7 mouse cellular contexts compared by ENCODE assay signal in the genomic region with DNA sequence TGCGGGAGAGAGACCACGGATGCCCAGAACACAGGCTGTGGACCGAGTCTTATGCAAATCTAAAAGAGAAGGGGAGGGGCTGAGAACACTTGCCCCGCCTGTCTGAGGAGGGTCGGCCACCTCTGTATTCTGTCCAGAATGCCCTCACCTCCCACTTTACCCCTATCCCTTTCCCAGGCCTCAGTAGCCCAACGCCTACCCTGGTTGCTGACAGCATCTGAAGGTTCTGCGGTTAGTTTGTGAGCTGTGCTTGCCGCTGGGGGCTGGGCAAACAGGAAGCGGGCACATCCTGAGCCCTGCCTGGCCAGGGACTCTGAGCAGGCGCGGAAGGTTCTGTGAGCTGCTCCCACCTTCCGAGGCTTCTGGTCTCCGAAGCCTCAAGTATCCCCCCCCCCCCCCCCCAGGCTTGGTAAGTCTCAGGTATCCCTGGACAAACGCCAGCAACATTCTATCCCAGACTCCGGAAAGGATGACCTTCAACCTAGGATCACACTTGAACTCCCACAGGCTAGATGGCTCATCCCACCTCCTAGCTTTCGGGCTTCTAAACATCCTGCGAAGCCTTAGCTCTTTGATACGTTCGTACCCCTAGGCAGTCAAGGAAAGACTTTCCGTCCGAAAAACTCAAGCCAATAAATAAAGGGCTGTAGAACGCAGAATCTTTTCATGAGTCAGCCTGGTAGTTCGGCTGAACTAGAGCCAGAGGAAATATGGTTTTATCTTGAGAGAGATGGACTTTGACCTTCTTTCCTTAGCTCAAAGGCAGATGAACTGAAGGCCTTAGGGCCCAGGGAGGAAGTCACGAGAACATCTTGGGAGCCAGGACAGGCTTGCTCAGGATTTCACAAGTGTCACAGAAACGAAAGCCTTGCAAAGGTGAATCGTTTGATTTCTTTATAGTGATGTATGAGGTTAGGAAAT. TPM values are rescaled to one million over a fixed set of nuclear protein-coding genes. Genes with fewer than 3 reads are reported as not detected.
DNase-seq lines count a peak whose midpoint lies in the region; ATAC-seq and TF ChIP-seq lines count a peak whose summit lies in the region.

No protein-coding gene starts in this region.

- H3K4me1 ChIP-seq in intestine, embryonic 14.5 days (replicated peaks; ENCODE audit: control insufficient read depth, insufficient read depth, low read length) = no peaks in the 10 kb centered on the region
- peaks cover 31% of the 10 kb centered on the region for H3K4me1 ChIP-seq in liver, embryonic 15.5 days (replicated peaks)
- H3K4me1 ChIP-seq in small intestine, adult 2 months (ENCODE audit: control insufficient read depth, insufficient read depth, insufficient read length, low read length) = peaks cover 20% of the 10 kb centered on the region; the same call in 1 of the 2 replicates
- H3K4me1 ChIP-seq in forebrain, embryonic 15.5 days = peaks cover 9% of the 10 kb centered on the region

- H3K27ac ChIP-seq in intestine, embryonic 14.5 days (ENCODE audit: low read depth) = no peak overlapping the region
- peak overlapping the region; percentile 41; the same call in 1 of the 2 replicates for H3K27ac ChIP-seq in liver, embryonic 15.5 days (replicated peaks)
- peak overlapping the region; percentile 97 for H3K27ac ChIP-seq in small intestine, adult 2 months (ENCODE audit: insufficient read depth, low read depth, low read length)
- no peak overlapping the region for H3K27ac ChIP-seq in forebrain, embryonic 15.5 days (replicated peaks)

- WGBS in intestine, embryonic 14.5 days = 33% methylated on average over 26 of the region's 26 CpGs
- 19% methylated on average over 26 of the region's 26 CpGs for WGBS in liver, embryonic 15.5 days (ENCODE audit: insufficient replicate concordance)
- WGBS in small intestine, adult 2 months = 16% methylated on average over 26 of the region's 26 CpGs
- 59% methylated on average over 26 of the region's 26 CpGs for whole genome bisulfite sequencing in forebrain, embryonic 15.5 days

- no peaks in the 10 kb centered on the region for H3K27me3 ChIP-seq in intestine, embryonic 14.5 days (replicated peaks; ENCODE audit: control insufficient read depth, insufficient read depth, low read length)
- no peaks in the 10 kb centered on the region for H3K27me3 ChIP-seq in liver, embryonic 15.5 days
- no peaks in the 10 kb centered on the region for H3K27me3 ChIP-seq in small intestine, adult 2 months (ENCODE audit: control insufficient read depth, insufficient read depth, low read length)
- H3K27me3 ChIP-seq in forebrain, embryonic 15.5 days = no peaks in the 10 kb centered on the region

- TF ChIP-seq POLR2A in small intestine, adult 2 months (IDR thresholded peaks at IDR 0.05; ENCODE audit: low read depth, low read length) = no peak

- H3K4me3 ChIP-seq in intestine, embryonic 14.5 days (ENCODE audit: low read depth, low read length) = peak overlapping the region; percentile 23
- H3K4me3 ChIP-seq in liver, embryonic 15.5 days (replicated peaks) = peak overlapping the region; percentile 47
- H3K4me3 ChIP-seq in small intestine, adult 2 months (ENCODE audit: low read depth, low read length) = peak overlapping the region; percentile 75
- no peak overlapping the region for H3K4me3 ChIP-seq in forebrain, embryonic 15.5 days

- peak; percentile 81 for ATAC-seq in intestine, embryonic 14.5 days (replicated peaks; ENCODE audit: low FRiP score, low TSS enrichment, low read depth)
- no peak for ATAC-seq in liver, embryonic 15.5 days (ENCODE audit: insufficient read depth)
- ATAC-seq in forebrain, embryonic 15.5 days (replicated peaks) = no peak

- no peaks in the 10 kb centered on the region for H3K9me3 ChIP-seq in intestine, embryonic 14.5 days (ENCODE audit: control insufficient read depth, low read length)
- no peaks in the 10 kb centered on the region for H3K9me3 ChIP-seq in liver, embryonic 15.5 days (replicated peaks)
- H3K9me3 ChIP-seq in forebrain, embryonic 15.5 days = no peaks in the 10 kb centered on the region

- peak overlapping the region; percentile 45 for H3K4me2 ChIP-seq in intestine, embryonic 14.5 days (ENCODE audit: low read length)
- H3K4me2 ChIP-seq in liver, embryonic 15.5 days = peak overlapping the region; percentile 61
- no peak overlapping the region for H3K4me2 ChIP-seq in forebrain, embryonic 15.5 days (replicated peaks)

- no peak overlapping the region for H3K9ac ChIP-seq in intestine, embryonic 14.5 days (ENCODE audit: low read length)
- H3K9ac ChIP-seq in liver, embryonic 15.5 days = no peak overlapping the region
- no peak overlapping the region for H3K9ac ChIP-seq in forebrain, embryonic 15.5 days (replicated peaks)

- no peaks in the 10 kb centered on the region for H3K36me3 ChIP-seq in intestine, embryonic 14.5 days (ENCODE audit: control insufficient read depth, insufficient read depth, low read length)
- H3K36me3 ChIP-seq in liver, embryonic 15.5 days (replicated peaks) = no peaks in the 10 kb centered on the region
- no peaks in the 10 kb centered on the region for H3K36me3 ChIP-seq in small intestine, adult 2 months (ENCODE audit: control insufficient read depth, insufficient read depth, low read length)
- no peaks in the 10 kb centered on the region for H3K36me3 ChIP-seq in forebrain, embryonic 15.5 days

- peak; percentile 46 to 56 for DNase-seq in CD8-positive naive resting alpha-beta T cell, adult 2 months (ENCODE audit: low read depth in 2 of 2, low spot score in 2 of 2)
- DNase-seq in adrenal gland, postnatal 10 days = peak; percentile 26
- peak; percentile 54 for DNase-seq in intestine, embryonic 14.5 days (ENCODE audit: low spot score)
- no peak for DNase-seq in layer of hippocampus, postnatal 10 days (ENCODE audit: low spot score in 2 of 2)

- TF ChIP-seq CTCF in small intestine, adult 2 months (IDR thresholded peaks at IDR 0.05; ENCODE audit: extremely low read depth, insufficient read length, insufficient replicate concordance, low read depth, low read length) = no peak

RNA-seq across cellular contexts. Expression of gene Sash3, which starts 2.6 kb away (rescaled TPM):
- 1 to 10 TPM; 4.7 to 5.3 TPM for total RNA-seq in adrenal gland, postnatal 10 days (2021)
- 3.0 and 3.4 TPM in 2 replicates for polyA plus RNA-seq in intestine, embryonic 14.5 days (2014; fragmentation: Nextera tagmentation; extraction: Ambion mirVana)
- 8.8 and 9.9 TPM in 2 replicates for polyA plus RNA-seq in liver, embryonic 15.5 days (2015; fragmentation: Nextera tagmentation; extraction: Ambion mirVana)
- polyA plus RNA-seq in small intestine, adult 2 months (2012; rRNA removed) = 4.2 and 6.6 TPM in 2 replicates
- total RNA-seq in layer of hippocampus, postnatal 10 days (2021) = 1 to 10 TPM; 1.0 to 1.7 TPM
- polyA plus RNA-seq in forebrain, embryonic 15.5 days (2015; fragmentation: Nextera tagmentation; extraction: Ambion mirVana) = 0.55 and 0.94 TPM in 2 replicates

RNA-seq across cellular contexts. Expression of gene Xpnpep2, which starts 35.1 kb away (rescaled TPM):
- total RNA-seq in adrenal gland, postnatal 10 days (2021) = 1 to 10 TPM; 1.5 to 2.1 TPM
- polyA plus RNA-seq in intestine, embryonic 14.5 days (2014; fragmentation: Nextera tagmentation; extraction: Ambion mirVana) = 1.7 and 2.2 TPM in 2 replicates
- 0.02 and 0.03 TPM in 2 replicates for polyA plus RNA-seq in liver, embryonic 15.5 days (2015; fragmentation: Nextera tagmentation; extraction: Ambion mirVana)
- 8.0 and 170 TPM in 2 replicates for polyA plus RNA-seq in small intestine, adult 2 months (2012; rRNA removed)
- total RNA-seq in layer of hippocampus, postnatal 10 days (2021) = under 1 TPM; 0.75 to 0.85 TPM
- 0.56 and 0.59 TPM in 2 replicates for polyA plus RNA-seq in forebrain, embryonic 15.5 days (2015; fragmentation: Nextera tagmentation; extraction: Ambion mirVana)

Comparison
In these comparisons a context has a peak if more than half of its experiments do, and no peak if none do; other contexts are left out.
1. DNase-seq: peak in CD8-positive naive resting alpha-beta T cell, adult 2 months (2 of 2), adrenal gland, postnatal 10 days (single experiment) and intestine, embryonic 14.5 days (single experiment); none in layer of hippocampus, postnatal 10 days (0 of 2).
2. H3K27ac ChIP-seq: peak in liver, embryonic 15.5 days (single experiment) and small intestine, adult 2 months (single experiment); none in intestine, embryonic 14.5 days (single experiment) and forebrain, embryonic 15.5 days (single experiment).